Mouse (Mus musculus) hematopoietic stem cell, adult 5-6 weeks (primary cell): ENCODE results near the gene Carnmt1. TPM values are rescaled to one million over a fixed set of nuclear protein-coding genes. Genes with fewer than 3 reads are reported as not detected.
A peak's percentile ranks its signal among the peaks of the same experiment; 100 is the strongest.

Experiments used
- ATAC-seq, 2 experiments: fragments of 125-278 bp in 1 of 2; replicated peaks in 1 of 2; 2 replicates each; pipeline ENCODE4 v1.8.0; 2016 to 2017; ENCODE audit warnings: inconsistent platforms in 2 of 2, mild to moderate bottlenecking in 2 of 2, moderate number of reproducible peaks in 2 of 2, low read depth in 1 of 2, moderate TSS enrichment in 1 of 2; ENCODE audit not compliant: low FRiP score in 2 of 2, poor library complexity in 2 of 2, severe bottlenecking in 2 of 2, insufficient read depth in 1 of 2, low TSS enrichment in 1 of 2
- total RNA-seq: library from RNA; stranded (forward); fragments of 172-1452, 232-1000 nt; gene quantifications from 2 replicates; pipeline ENCODE4 v1.2.3, GENCODE M21; 2017

Gene Carnmt1
- total RNA-seq = 18.9 and 32.6 TPM in 2 replicates

DNA sequence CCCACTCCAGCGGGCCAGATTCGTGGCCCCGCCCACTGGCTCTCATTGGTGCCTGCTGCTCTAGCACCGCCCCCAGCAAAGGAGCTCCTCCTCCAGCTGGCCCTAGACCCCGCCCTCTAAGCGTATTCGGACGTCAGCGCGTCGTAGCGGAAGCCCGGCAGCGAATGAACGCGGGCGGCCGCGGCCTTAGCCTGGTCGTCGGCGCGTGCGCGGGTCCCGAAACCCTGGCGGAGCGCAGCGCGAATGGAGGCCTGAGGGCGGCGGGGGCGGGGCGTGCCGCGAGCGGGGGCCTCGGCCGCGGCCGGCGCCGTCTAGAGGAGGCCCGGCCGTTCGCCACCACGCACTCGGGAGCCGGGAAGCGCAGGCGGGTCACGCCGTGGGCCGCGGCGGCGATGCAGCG is at the start of gene Carnmt1:
Gene Carnmt1, plus strand, starts transcription at position 157 of the 400 bp plus-strand sequence.
- ATAC-seq = peak; percentile 94 to 98

DNA sequence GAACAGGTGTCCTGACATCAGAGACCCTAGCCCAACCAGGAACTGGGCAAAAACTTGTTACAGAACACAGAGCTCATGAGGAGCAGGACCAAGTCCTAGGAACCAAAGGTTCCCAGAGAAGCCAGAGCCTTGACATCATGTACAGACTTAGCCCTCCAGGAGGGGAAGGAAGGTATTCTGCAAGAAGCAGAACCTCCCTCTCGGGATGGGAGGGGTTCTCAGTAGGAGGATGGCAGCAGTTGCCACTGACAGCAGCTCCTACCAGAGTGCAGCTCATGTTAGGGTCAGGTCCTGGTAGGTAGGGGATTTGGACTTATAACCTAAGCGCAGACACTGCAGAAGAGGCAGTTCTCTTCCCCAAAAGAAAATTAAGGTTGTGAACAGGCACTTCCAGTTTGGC is 46.7 kb upstream of the Carnmt1 start:
- peak; percentile 43 to 44; a peak in 3 of 4 replicates for ATAC-seq

DNA sequence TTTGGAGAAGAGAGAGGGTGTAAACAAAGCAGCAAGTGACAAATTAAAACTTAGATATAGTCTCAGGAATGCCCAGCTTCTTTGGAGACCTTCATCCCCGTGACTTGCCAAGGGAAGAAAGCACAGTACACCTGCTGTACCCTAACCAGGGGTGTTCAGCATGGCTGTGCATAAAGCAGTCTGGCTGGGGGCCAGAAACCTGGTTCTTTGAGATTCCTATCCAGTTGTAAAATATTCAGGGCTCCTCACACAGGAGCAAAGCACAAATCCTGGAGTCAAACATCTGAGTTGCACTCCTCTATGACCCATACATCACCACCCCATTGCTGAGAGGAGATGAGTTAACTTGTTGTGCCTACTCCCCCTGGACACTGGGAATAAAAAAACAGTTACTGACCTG is 41.0 kb upstream of the Carnmt1 start:
- no peak for ATAC-seq

DNA sequence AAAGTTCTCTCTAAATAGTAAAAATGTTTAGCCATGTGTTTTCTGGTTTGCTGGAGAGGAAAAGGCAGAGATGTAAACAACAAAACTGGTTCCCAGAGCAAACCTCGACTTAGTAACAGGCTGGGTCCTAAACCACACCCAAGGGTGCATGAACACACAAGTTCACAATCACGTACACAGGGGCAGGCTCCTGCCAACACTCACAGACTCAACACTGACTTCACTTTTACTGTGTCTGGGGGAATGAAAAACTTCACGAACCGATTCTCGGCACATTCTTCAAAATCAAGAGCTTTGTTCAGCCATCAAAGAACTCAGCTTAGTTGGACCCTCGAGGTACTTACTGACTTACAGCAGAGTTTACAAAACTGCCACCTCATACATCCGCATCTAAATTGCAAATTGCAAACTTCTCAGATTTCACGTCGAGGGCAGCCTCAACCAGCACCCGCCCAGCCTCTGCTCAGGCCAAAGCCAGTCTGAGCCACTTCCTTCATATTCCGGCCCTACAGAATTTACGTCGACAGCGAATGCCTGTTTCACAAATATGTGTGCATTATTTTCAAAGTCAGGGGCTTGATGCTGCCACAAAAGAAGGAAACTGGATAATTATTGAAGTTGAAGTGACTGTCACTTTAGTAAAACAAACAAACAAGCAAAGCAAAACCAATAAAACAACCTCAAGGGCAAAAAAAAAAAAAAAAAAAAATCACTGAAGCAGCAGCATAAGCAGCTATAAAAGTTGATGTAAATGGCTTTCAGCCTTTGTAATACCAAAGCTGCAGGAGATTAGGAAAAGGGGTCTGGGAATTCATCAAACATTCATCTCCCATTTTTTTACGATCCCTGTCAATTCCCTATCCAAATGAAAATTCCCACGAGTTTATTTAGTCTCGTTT is 40.1 kb upstream of the Carnmt1 start:
- ATAC-seq = peak; percentile 30 to 43; a peak in 3 of 4 replicates

- peak; percentile 62 to 74 for ATAC-seq
Measured at GRCm38 (mm10) chr19:18631161-18631643, 39.4 kb upstream of the Carnmt1 start.

- peak; percentile 87 to 88 for ATAC-seq
Measured at GRCm38 (mm10) chr19:18631644-18632219, 38.8 kb upstream of the Carnmt1 start, which contains the start of the genes Ostf1 and Nmrk1. Gene Ostf1, minus strand, starts transcription at chr19:18631823. Gene Nmrk1, plus strand, starts transcription at chr19:18631950.

DNA sequence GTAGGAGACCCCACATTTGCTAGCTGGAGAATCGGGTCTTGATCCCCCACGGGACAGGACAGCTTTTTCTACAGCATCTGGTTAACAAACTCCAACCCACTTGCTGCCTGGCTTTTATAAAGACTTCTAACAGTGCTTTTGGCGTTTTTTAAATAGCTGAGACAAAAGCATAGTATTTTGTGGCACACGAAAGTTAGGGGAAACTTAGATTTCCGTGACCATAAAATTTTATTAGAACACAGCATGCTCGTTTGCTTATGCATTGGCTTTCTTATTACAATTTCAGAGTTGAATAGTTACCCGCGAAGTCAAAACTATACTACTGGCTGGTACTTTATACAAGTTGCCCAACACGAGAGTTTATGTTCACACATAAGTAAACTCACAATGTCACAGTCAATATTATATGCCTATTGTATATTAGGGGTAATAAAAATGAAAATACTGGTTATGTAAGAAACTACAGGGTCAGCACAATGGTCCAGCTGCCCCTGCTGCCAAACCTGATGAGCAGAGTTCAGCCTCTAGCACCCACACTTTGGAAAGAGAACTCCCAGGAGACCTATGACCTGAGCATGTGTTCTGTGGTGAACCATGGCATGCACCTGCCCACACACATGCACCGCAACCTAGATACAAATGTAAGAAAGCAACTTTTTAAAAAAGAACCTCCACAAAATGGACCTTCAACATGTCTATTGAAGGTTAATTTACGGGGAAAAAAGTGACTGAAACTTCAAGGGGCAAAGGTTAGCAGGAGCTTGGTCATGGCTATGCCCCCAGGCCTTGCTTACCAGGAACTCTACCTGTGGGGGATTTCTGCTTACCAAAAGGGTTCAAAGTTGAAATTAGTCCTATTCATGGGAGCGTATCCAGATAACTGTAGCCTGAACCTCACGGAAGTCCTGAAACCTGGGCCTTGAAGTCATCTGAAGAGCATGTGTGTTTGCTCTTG is 38.1 kb upstream of the Carnmt1 start:
- ATAC-seq = no peak

GRCm38 (mm10) chr19:18637954-18638353 is 32.6 kb upstream of the Carnmt1 start:
- ATAC-seq = no peak

DNA sequence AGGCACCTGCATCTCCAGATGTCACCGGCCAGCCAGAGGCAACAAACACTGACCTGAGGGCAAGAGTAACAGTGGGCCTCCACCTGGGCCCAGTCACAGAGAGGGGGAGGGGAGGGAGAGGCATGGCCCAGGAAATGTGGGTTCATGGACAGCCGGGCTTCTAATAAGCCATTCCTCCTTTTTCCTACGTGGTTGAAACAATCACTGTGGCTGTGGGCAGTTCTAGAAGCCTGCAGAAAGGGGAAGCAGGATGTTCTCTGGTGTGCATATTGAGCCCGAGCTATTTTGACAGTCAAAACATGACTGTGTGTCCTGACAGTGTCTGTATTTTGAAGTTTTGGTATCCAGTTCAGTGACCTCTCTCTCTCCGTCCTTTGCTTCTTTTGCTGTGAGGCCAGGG is 31.6 kb upstream of the Carnmt1 start:
- ATAC-seq = peak; percentile 22 to 32; a peak in 1 of 4 replicates

- ATAC-seq = no peak
Measured at GRCm38 (mm10) chr19:18639552-18639951, 31.0 kb upstream of the Carnmt1 start.

GRCm38 (mm10) chr19:18641001-18641400 is 29.6 kb upstream of the Carnmt1 start:
- no peak for ATAC-seq

DNA sequence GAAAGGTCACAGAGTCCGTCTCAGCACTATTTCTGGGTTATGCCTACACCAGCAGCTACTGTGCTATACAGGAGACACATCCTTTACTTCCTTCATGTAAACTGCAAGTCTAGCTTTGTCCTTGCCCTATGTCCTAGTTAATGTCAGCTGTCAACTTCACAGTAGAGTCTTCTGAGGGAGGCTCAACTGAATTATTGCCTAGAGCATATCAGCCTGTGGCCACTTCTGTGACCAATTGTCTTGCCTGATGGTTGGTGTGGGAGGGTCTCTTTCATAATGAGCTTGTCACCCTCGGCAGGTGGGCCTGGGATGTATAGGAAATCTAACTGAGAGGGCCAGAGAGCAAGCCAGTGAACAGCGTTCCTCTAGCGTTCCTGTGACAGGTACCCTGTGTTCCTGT is 27.2 kb upstream of the Carnmt1 start:
- ATAC-seq = no peak

DNA sequence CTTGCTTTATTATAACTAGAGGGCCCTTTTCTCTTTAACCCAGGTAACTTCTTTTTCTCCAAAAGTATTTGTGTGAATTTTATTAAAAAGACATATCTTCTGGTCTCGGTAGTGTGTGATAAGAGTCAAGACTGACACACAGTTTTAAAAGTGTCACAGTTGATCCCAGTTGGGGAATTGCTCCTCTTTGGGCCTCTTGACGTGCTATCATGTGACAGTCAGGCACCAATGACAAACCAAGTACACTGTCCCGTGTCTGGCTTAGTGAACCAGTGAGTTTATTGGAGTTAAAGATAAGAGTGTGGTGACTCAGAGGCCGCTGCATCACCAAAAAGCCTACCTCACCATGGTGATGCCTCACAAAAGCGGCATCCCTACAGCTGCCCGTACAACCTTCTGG is 26.5 kb upstream of the Carnmt1 start:
- ATAC-seq = no peak; a peak in 1 of 4 replicates

DNA sequence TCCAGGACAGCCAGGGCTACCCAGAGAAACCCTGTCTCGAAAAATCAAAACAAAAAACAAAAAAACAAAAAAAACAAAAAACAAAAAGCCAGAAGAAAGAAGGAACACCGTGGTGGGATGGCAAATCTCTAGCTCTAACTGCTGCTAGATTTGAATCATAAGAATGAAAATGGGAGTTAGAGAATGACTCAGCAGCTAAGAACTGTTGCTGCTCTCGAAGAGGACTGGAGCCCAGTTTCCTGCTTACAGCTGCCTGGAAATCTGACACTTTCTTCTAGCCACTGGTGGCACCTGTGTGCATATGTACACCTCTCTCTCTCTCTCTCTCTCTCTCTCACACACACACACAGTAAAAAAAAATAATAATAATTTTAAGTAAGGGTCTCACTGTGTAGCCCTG is 24.2 kb upstream of the Carnmt1 start:
- ATAC-seq = peak; percentile 60 to 70; a peak in 3 of 4 replicates

DNA sequence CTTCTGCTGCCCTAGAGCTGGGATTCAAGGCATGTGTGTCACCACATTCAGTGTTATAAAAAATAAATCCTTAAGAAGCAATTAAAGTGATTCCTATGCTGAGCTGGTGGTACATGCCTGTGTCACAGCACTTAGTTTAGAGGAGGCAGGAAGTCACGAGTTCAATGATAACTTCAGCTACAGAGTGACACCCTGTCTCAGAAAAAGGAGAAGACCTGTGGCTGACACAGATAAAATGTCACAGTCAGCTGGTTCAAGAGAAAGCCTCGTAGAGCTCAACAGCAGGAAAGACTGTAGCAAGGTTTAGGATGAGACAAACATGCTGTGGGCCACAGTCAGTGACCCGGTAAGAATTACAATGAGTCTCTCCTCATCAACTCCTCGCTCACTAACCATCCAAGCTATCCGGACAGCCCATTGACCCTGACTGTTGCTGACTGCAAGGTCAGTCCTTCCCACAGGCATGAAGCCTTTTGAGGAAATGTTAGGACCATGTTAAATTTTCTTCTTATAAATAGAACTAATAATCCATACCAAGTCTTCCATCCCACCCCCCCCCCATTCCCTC is 23.6 kb upstream of the Carnmt1 start:
- ATAC-seq = peak; percentile 55 to 57; a peak in 3 of 4 replicates

DNA sequence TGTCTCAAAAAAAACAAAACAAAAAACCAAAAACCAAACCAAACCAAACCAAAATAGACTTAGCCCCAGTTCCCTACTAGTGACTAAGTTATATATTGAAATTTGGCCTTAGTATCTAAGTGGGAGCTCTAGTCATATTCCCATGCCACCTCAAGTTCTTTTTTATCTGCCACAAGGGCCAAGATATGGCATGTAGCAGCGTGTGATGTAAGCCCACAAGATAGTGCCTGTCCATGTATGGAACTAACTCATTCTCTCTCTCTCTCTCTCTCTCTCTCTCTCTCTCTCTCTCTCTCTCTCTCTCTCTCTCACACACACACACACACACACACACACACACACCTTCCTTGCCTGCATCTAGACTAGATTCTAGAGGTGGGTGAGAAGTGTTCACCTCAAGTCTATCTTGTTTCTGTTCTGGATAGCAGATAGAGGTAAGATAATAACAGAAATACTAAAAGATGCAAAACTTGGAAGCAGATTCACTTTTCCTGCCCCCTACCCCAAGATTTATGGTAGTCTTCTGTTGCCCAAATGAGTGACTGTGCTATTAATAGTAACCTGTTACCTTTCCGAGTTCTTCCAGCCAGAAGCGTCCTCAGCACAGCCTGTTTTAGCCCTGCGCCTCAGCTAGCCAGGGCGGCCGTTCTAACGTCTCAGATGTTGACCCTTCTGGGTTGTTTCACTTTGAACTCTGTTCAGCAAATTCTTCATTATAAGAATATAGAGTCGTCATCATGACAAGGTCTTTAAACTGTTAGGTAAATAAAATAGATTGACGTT is 22.6 kb upstream of the Carnmt1 start:
- no peak for ATAC-seq
